Mouse (Mus musculus) T-helper 2 cell (primary cell): ENCODE data around the gene Cdh18.
"Not testable (repeated sequence)": the region's sequence is repeated elsewhere in the genome, so short reads cannot be mapped to it uniquely, and the experiment has no call there.

ENCODE experiments used
- in situ Hi-C: fragments of 300-600 bp; cut with MboI, MseI; formaldehyde crosslinking; loops from one replicate; pipeline ENCODE4 v1.15.1; 2025; ENCODE audit warnings: high pct_unique_total_duplicates

The Cdh18 gene

GRCm38 (mm10) chr15:23174623-23175022 lies 625.8 kb downstream of the Cdh18 start:
- in situ Hi-C loops: no loop called here

GRCm38 (mm10) chr15:23212068-23212467 lies 663.2 kb downstream of the Cdh18 start:
- in situ Hi-C loops: no loop called here

- in situ Hi-C loops: no loop called here
These were observed 681.8 kb downstream of the Cdh18 start for GRCm38 (mm10) chr15:23230616-23231015.

GRCm38 (mm10) chr15:23257751-23258440 lies 709.1 kb downstream of the Cdh18 start:
- in situ Hi-C loops: no loop called here

- in situ Hi-C loops: no loop called here
These were observed 729.6 kb downstream of the Cdh18 start for GRCm38 (mm10) chr15:23278421-23278820.

GRCm38 (mm10) chr15:23305018-23305417 lies 756.2 kb downstream of the Cdh18 start:
- in situ Hi-C loops: no loop called here

- in situ Hi-C loops: no loop called here
These were observed 767.9 kb downstream of the Cdh18 start for GRCm38 (mm10) chr15:23316766-23317165.

GRCm38 (mm10) chr15:23317409-23317808 lies 768.6 kb downstream of the Cdh18 start:
- in situ Hi-C loops: no loop called here

- in situ Hi-C loops: not testable (repeated sequence)
These were observed 791.5 kb downstream of the Cdh18 start for GRCm38 (mm10) chr15:23340338-23340737.

GRCm38 (mm10) chr15:23351078-23351477 lies 802.3 kb downstream of the Cdh18 start:
- in situ Hi-C loops: no loop called here

GRCm38 (mm10) chr15:23366325-23366724 lies 817.5 kb downstream of the Cdh18 start:
- in situ Hi-C loops: no loop called here

GRCm38 (mm10) chr15:23367712-23368111 lies 818.9 kb downstream of the Cdh18 start:
- in situ Hi-C loops: no loop called here

- in situ Hi-C loops: no loop called here
These were observed 829.4 kb downstream of the Cdh18 start for GRCm38 (mm10) chr15:23378016-23378750.

- in situ Hi-C loops: no loop called here
These were observed 837.0 kb downstream of the Cdh18 start for GRCm38 (mm10) chr15:23385816-23386215.

GRCm38 (mm10) chr15:23396646-23397045 lies 847.8 kb downstream of the Cdh18 start:
- in situ Hi-C loops: no loop called here

GRCm38 (mm10) chr15:23403792-23404191 lies 855.0 kb downstream of the Cdh18 start:
- in situ Hi-C loops: no loop called here

GRCm38 (mm10) chr15:23408256-23408655 lies 859.4 kb downstream of the Cdh18 start:
- in situ Hi-C loops: no loop called here

GRCm38 (mm10) chr15:23416450-23417080 lies 867.7 kb downstream of the Cdh18 start:
- in situ Hi-C loops: no loop called here

- in situ Hi-C loops: no loop called here
These were observed 869.3 kb downstream of the Cdh18 start for GRCm38 (mm10) chr15:23418158-23418557.

- in situ Hi-C loops: no loop called here
These were observed 871.2 kb downstream of the Cdh18 start for GRCm38 (mm10) chr15:23420010-23420409.

GRCm38 (mm10) chr15:23430021-23430420 lies 881.2 kb downstream of the Cdh18 start:
- in situ Hi-C loops: no loop called here

GRCm38 (mm10) chr15:23448542-23448941 lies 899.7 kb downstream of the Cdh18 start:
- in situ Hi-C loops: no loop called here
